Mouse (Mus musculus) layer of hippocampus, adult 2 months (tissue): ENCODE measurements at regions not wholly inside any gene's neighbourhood (a gene's known extent, or its start where the extent isn't known, plus 50 kb on each side); places are given as distances from the start of the nearest gene placed in this dataset.
A peak's percentile ranks its signal among the peaks of the same experiment; 100 is the strongest.

Experiments
- DNase-seq, 2 experiments: peaks; one replicate each; pipeline ENCODE4 v3.0.0; 2022; ENCODE audit warnings: low spot score in 2 of 2
- H3K27ac ChIP-seq: fragments of 200-600 bp; 2 replicates; pipeline ENCODE4 v1.8.1; 2022
- H3K4me3 ChIP-seq: fragments of 200-600 bp; 2 replicates; pipeline ENCODE4 v1.8.1; 2022; ENCODE audit warnings: mild to moderate bottlenecking
- CTCF ChIP-seq: fragments of 200-600 bp; conservative IDR thresholded peaks from 2 replicates; pipeline ENCODE4 v1.8.1; 2022; ENCODE audit warnings: antibody characterized with exemption, mild to moderate bottlenecking, moderate library complexity

GRCm38 (mm10) chr3:34287836-34288235, 206.7 kb upstream of the Dnajc19 start:
- H3K27ac ChIP-seq: no peak overlapping the region
- peak; percentile 60 for TF ChIP-seq CTCF
- no peak overlapping the region for H3K4me3 ChIP-seq
- peak in 1 of 2 experiments; percentile 25 for DNase-seq

DNA sequence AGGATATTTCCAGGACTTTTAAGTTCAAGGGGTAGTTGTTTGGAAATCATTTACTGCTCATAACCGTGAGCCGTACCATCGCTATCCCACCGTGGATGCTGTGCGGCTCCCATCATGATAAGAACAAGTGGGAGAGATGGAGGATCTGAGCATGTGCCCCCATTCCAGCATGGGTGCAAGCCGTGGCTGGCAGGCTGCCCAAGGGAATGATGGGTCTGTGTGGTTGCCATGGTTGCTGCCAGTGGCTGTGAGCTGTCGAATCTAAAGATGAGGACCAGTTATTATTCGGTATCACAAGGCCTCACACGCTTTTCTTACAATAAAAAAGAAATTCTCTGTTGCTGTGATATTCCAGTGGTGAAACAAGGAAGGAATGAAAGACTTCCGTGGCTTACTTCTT, 189.0 kb upstream of the Dnajc19 start:
- H3K4me3 ChIP-seq: no peak overlapping the region
- no peak for TF ChIP-seq CTCF
- no peak overlapping the region for H3K27ac ChIP-seq
- DNase-seq: peak in 1 of 2 experiments; percentile 16

DNA sequence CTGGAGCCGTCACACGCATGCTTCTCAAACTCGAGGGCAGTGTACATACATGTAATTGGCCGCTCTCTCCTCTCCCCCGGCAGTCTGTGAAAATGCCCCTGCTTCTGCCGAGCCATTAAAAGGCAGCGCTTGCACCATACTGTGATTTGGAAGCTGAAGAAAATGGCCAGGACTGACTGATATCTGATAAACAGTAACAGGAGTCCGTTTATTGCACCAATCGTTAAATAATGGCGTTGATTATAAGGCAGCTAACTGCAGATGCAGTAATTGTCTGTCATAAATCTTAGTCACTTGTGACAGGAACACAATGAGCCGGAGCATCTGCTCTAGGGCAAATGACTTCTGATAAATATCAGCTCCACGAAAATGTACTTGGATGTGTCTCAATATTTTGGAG, 185.3 kb upstream of the Dnajc19 start:
- no peak for TF ChIP-seq CTCF
- H3K4me3 ChIP-seq: no peak overlapping the region; the same call in 1 of the 2 replicates
- peak in 1 of 2 experiments; percentile 21 for DNase-seq
- H3K27ac ChIP-seq: no peak overlapping the region

DNA sequence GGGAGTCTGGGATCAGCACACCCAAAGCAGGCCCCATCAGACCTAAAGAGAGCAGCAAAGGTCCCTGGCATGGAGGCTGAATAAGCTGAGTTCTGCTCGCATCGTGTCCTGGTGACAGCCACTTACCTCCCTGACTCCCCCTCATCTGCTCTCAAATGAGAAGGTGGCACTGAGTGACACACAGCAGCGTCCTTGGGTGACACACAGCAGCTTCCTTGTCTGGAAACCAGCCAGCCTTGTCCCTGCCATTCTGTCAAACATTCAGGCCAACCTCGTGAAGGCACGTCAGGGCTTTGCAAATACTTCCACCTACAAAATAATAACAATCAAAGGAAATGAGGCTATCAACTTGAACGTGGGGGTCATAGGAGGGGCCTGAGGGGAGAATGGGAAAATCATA, 183.7 kb upstream of the Dnajc19 start:
- no peak for TF ChIP-seq CTCF
- no peak overlapping the region for H3K4me3 ChIP-seq
- DNase-seq: no peak

GRCm38 (mm10) chr3:34252730-34253337, 171.7 kb upstream of the Dnajc19 start:
- DNase-seq: no peak
- TF ChIP-seq CTCF: no peak
- Histone ChIP-seq H3K27ac (no peak overlapping the region), H3K4me3 (no peak overlapping the region)

More for the DNA sequence above, 183.7 kb upstream of the Dnajc19 start:
- H3K27ac ChIP-seq: no peak overlapping the region

- no peak for DNase-seq
- Histone ChIP-seq H3K4me3 (no peak overlapping the region), H3K27ac (no peak overlapping the region)
- no peak for TF ChIP-seq CTCF
These were observed 161.0 kb upstream of the Dnajc19 start for GRCm38 (mm10) chr3:34242126-34242525.

DNA sequence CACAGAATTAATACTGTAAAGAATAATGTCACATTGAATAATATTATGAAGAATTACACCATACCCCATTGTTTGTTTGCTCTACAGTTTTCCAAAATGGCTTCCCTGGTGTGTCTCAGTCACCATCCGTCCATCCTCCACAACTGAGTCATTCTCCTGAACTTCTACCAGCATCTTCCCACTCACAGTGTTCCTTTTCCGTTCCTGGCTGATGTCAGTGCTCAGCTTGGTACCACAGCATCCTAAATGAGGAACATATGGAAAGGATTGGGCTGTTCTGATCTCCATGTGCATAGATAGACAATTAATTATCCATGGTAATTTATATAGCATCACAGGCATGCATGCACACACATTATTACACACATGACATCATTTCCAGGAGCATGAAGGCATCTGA, 158.9 kb upstream of the Dnajc19 start:
- DNase-seq: peak in 1 of 2 experiments; percentile 27
- Histone ChIP-seq H3K4me3 (no peak overlapping the region), H3K27ac (no peak overlapping the region)
- no peak for TF ChIP-seq CTCF

DNA sequence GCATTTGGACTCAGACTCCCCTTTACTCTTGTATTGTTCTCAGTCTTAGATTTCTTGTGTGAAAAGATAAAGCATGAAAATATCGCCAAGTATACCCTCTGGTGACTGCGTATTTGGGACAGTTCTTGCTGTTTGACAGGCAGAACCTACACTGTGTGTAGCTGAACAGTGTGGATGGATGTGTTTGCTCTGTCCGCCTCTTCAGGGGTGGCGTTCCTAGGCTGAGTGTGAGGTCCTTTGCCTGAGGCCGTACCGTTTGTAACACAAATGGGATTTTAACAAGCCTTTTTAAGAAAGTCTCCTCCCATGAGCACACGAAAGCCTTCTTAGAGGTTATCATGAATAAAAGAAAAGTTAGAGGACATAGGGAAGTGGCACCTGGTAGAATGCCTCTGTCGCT, 153.3 kb upstream of the Dnajc19 start:
- TF ChIP-seq CTCF: no peak
- Histone ChIP-seq H3K4me3 (no peak overlapping the region), H3K27ac (no peak overlapping the region)
- DNase-seq: no peak

DNA sequence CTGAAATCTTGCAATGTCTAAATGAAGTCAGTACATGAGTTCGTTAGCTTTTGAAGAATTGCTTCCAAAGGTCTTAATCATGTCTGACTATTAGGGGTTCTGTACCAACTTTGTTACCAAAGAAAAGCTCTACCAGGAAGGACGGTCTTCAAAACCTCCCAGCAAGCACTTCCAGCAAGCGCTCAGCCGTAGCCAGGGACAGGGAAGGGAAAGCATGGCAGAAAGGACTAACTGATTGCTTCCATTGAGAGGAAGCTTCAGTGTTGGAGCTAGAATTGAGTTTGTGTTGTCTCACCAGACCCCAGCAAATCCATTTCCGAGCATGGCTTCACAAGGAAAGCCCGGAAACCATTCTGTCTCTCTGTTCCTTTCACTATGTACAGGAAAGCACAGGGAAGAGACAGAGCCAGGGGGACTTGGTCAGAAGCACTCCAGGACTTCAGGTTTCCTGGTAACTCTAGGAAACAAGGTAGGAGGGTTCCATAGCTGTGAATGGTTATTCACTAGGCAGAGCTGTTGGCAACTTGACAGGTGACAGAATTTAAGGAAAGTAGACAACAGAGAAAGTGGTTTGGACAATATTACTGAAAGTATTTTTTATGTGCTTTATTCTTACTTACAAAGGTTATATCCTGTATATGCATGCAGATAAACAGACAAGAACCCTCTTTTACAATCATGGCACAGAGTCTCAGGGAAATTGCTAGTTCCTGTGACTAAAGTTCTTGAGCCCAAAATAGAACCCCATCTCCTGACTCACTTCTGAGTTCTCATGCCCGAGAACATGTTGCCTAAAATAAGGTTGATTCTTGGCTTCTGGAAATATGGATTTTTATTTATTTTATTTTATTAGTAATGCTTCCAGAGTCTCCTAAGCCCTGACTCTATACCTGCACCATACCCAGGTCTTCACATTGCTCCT, 151.5 kb upstream of the Dnajc19 start:
- no peak for TF ChIP-seq CTCF
- DNase-seq: no peak
- Histone ChIP-seq H3K27ac (peak overlapping the region; percentile 28), H3K4me3 (peak overlapping the region; percentile 36)

DNA sequence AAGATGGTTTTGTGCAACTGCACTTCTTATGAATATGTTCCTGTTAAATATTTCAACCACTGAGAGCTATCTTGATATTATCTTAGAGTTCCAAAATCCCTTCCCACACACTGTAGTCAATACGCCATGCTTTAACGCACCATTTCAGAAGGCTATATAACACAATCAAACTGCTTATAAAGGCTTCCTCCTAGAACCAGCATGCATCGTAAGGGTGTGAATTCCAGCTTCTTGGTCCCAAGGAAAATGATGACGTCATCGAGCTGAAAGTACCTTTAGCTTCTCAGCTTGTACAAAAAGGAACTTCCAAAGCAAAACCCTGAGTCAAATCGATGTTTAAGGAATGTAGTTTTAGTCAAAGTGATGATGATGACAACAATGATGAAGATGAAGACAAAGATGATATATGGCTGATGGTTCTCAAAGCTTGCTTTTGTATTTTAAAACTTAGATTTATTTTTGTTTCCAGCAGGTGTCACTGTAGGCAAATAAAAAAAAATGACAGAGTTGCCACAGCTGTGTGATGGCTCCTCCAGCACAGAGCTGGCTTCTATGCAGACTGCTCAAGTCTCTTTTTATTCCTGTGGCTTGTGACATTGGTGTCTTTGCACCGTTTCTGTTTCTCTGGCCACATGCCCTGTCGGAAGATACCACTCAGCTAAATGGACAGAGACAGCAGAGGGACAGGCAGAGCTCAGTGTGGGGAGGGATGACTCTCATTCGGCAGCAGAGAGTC, 150.6 kb upstream of the Dnajc19 start:
- TF ChIP-seq CTCF: peak; percentile 74
- H3K27ac ChIP-seq: peak overlapping the region; percentile 28

GRCm38 (mm10) chr3:34222291-34222690, 141.2 kb upstream of the Dnajc19 start:
- Histone ChIP-seq H3K27ac (no peak overlapping the region), H3K4me3 (no peak overlapping the region)
- DNase-seq: no peak
- TF ChIP-seq CTCF: no peak

More for the DNA sequence above, 150.6 kb upstream of the Dnajc19 start:
- H3K4me3 ChIP-seq: peak overlapping the region; percentile 36
- DNase-seq: peak; percentile 17 to 31

GRCm38 (mm10) chr3:34219741-34220310, 138.7 kb upstream of the Dnajc19 start:
- H3K4me3 ChIP-seq: no peak overlapping the region
- DNase-seq: no peak
- H3K27ac ChIP-seq: no peak overlapping the region
- no peak for TF ChIP-seq CTCF

GRCm38 (mm10) chr3:34219096-34219495, 138.0 kb upstream of the Dnajc19 start:
- DNase-seq: no peak
- no peak overlapping the region for H3K4me3 ChIP-seq
- no peak overlapping the region for H3K27ac ChIP-seq
- no peak for TF ChIP-seq CTCF
